Mouse (Mus musculus): ENCODE results near the gene Spin2-ps6.
"Not testable (repeated sequence)": the region's sequence is repeated elsewhere in the genome, so short reads cannot be mapped to it uniquely, and the experiment has no call there.

Spin2-ps6 gene

GRCm38 (mm10) chrX:33234569-33234968, at the start of gene Spin2-ps6:
Gene Spin2-ps6 (plus strand): TSS chrX:33234869.
- H3K9me3 ChIP-seq (ENCODE audit: low read length), result not testable (repeated sequence)

More at GRCm38 (mm10) chrX:33234569-33234968, at the start of gene Spin2-ps6:
- not testable (repeated sequence) for H3K36me3 ChIP-seq (ENCODE audit: insufficient read depth, low read length); H3K4me3 ChIP-seq (replicated peaks; ENCODE audit: low read length); H3K4me1 ChIP-seq (replicated peaks; ENCODE audit: low read depth, low read length); H3K27me3 ChIP-seq (ENCODE audit: insufficient read depth, low read length)
